Mouse (Mus musculus): ENCODE measurements at regions not wholly inside any gene's neighbourhood (a gene's known extent, or its start where the extent isn't known, plus 50 kb on each side); places are given as distances from the start of the nearest gene placed in this dataset.

DNA sequence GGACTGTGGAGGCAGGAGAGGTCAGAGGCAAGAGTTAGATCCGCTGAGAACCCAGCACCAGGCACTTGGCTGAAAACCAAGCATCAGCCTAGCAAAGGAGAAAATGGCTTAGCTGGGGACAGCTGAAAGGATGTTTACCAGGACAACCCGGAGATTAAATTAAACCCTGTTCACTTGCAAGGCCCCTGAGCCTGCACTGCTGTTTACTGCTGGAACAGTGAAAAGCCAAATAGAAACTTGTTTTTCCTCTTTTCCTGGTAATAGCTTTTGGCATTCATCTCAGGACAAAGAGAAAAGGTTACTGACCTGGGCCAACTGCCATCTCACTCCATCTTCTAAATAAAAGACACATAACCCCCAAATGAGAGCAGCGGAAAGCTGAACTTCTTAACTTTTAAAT lies 531.3 kb downstream of the Insc start:
- TF ChIP-seq CTCF (IDR thresholded peaks at IDR 0.05; ENCODE audit: low read depth, low read length): no peak
- no peak for TF ChIP-seq POLR2A (IDR thresholded peaks at IDR 0.05; ENCODE audit: extremely low read depth, insufficient read depth, low read length)
